Mouse (Mus musculus): ENCODE data around the gene Fam163a. TPM values are rescaled to one million over a fixed set of nuclear protein-coding genes. Genes with fewer than 3 reads are reported as not detected.
A peak's percentile ranks its signal among the peaks of the same experiment; 100 is the strongest.

Fam163a gene
- polyA plus RNA-seq, 1 experiment from 2014 or later, result 5.2 TPM

DNA sequence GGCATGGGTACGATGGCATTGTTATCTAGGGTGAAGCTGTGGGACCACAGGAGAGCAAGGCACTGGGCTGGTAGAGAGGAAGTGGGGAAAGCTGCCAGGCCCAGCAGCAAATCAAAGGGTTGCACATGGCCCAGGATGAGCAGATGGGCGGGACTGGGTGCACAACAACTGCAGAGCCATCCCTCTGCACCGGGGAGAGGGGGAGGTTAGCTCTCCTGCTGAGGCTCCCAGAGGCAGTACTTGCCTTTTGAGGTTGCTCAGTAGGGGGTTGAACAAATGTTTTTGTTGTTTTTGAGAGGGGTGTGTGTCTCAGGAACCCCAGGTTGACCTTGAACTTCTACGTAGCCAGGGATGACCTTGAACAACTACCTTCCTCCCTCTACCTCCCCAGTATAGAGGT is 128.4 kb downstream of the Fam163a start:
- Histone ChIP-seq H3K27ac (replicated peaks) (no peak overlapping the region), H3K9me3 (replicated peaks) (no peaks in the 10 kb centered on the region), H3K27me3 (replicated peaks) (no peaks in the 10 kb centered on the region), H3K9ac (replicated peaks) (no peak overlapping the region), H3K4me2 (no peak overlapping the region), H3K4me3 (replicated peaks) (no peak overlapping the region), H3K36me3 (no peaks in the 10 kb centered on the region), H3K4me1 (no peaks in the 10 kb centered on the region)
- WGBS, result 55% methylated on average over 4 of the region's 4 CpGs
- ATAC-seq (ENCODE audit: low FRiP score), result no peak

DNA sequence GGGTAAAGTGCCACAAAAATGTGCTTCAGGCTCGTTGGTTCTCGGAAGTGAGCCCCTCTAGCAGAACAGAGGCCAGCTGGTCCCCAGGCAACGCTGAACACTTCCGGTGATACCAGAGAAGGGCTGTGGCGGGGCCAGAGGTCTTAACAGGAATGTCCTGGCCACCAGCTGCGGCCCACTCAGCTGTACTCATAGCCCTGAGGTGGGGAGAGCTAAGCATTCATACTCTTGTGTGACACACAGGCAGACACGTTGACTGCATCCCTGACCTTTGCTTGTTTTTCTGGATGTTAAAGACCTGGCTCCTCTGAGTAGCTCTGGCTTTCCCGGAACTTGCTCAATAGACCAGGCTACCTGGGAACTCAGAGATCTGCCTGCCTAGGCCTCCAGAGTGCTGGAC is 130.3 kb downstream of the Fam163a start:
- H3K36me3 ChIP-seq, result no peaks in the 10 kb centered on the region
- WGBS, result 70% methylated on average over 8 of the region's 8 CpGs
- no peak for ATAC-seq (ENCODE audit: low FRiP score)

GRCm38 (mm10) chr1:156073169-156073821 is 131.5 kb downstream of the Fam163a start:
- Histone ChIP-seq H3K4me1 (no peaks in the 10 kb centered on the region), H3K4me2 (no peak overlapping the region), H3K9me3 (replicated peaks) (no peaks in the 10 kb centered on the region), H3K27me3 (replicated peaks) (no peaks in the 10 kb centered on the region), H3K4me3 (replicated peaks) (no peak overlapping the region), H3K9ac (replicated peaks) (no peak overlapping the region), H3K36me3 (no peaks in the 10 kb centered on the region), H3K27ac (replicated peaks) (no peak overlapping the region)
- WGBS, result 70% methylated on average over 15 of the region's 15 CpGs
- no peak for ATAC-seq (ENCODE audit: low FRiP score)

More for the DNA sequence above, 130.3 kb downstream of the Fam163a start:
- Histone ChIP-seq H3K27me3 (replicated peaks) (no peaks in the 10 kb centered on the region), H3K9me3 (replicated peaks) (no peaks in the 10 kb centered on the region), H3K9ac (replicated peaks) (no peak overlapping the region), H3K4me3 (replicated peaks) (no peak overlapping the region), H3K4me2 (no peak overlapping the region), H3K4me1 (no peaks in the 10 kb centered on the region), H3K27ac (replicated peaks) (no peak overlapping the region)

DNA sequence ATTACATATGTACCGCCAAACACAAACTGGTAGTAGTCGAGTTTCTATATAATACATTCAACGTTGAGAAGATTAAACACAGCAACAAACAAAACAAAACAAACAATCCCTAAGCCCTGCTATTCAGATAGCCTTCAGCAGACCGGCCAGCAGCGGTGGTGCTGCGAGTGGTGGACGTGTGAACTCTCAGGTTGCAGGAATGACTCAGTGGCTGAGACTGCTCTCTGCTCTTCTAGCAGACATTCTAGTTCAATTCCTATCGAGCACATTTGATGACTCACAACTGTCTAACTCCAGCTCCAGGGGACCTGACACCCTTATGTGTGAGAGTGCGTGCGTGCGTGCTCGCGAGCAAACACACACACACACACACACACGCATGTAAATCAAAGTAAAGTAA is 134.7 kb downstream of the Fam163a start:
- no peak for ATAC-seq (ENCODE audit: low FRiP score)
- no peaks in the 10 kb centered on the region for H3K27me3 ChIP-seq (replicated peaks)
- H3K4me3 ChIP-seq (replicated peaks), result no peak overlapping the region
- no peaks in the 10 kb centered on the region for H3K4me1 ChIP-seq
- 89% methylated on average over 14 of the region's 14 CpGs for WGBS
- no peaks in the 10 kb centered on the region for H3K9me3 ChIP-seq (replicated peaks)
- no peak overlapping the region for H3K4me2 ChIP-seq
- H3K27ac ChIP-seq (replicated peaks), result no peak overlapping the region
- H3K36me3 ChIP-seq, result peaks cover 9% of the 10 kb centered on the region
- H3K9ac ChIP-seq (replicated peaks), result no peak overlapping the region

DNA sequence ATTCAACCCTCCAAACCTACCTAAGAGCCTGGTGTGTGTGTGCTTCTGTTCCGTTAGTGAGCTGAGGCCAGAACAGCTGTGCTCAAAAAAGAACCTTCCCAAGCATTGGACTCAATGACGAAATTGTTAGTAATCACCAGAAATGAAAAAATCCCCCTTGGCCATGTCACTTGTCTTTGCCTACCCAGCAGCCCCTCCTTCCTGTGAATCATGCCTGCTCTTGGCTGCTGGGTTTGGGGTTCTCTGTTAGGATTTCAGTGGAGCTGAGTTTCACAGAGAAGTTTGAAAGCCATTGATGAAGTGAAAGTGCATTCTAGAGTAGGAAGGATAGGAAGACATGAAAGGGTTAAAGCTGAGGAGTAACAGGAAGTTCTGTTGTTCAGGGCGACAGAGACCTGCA is 138.7 kb downstream of the Fam163a start:
- H3K4me1 ChIP-seq, result no peaks in the 10 kb centered on the region
- H3K27ac ChIP-seq (replicated peaks), result no peak overlapping the region
- no peaks in the 10 kb centered on the region for H3K27me3 ChIP-seq (replicated peaks)
- H3K4me3 ChIP-seq (replicated peaks), result no peak overlapping the region
- peaks cover 34% of the 10 kb centered on the region for H3K36me3 ChIP-seq
- H3K9ac ChIP-seq (replicated peaks), result no peak overlapping the region
- H3K9me3 ChIP-seq (replicated peaks), result no peaks in the 10 kb centered on the region
- WGBS, result 76% methylated on average over 3 of the region's 3 CpGs
- no peak for ATAC-seq (ENCODE audit: low FRiP score)
- no peak overlapping the region for H3K4me2 ChIP-seq

- no peak for ATAC-seq (ENCODE audit: low FRiP score)
- WGBS, result 91% methylated on average over 4 of the region's 4 CpGs
- Histone ChIP-seq H3K4me2 (no peak overlapping the region), H3K36me3 (peaks cover 34% of the 10 kb centered on the region), H3K4me3 (replicated peaks) (no peak overlapping the region), H3K9me3 (replicated peaks) (no peaks in the 10 kb centered on the region), H3K9ac (replicated peaks) (no peak overlapping the region), H3K4me1 (no peaks in the 10 kb centered on the region), H3K27ac (replicated peaks) (no peak overlapping the region), H3K27me3 (replicated peaks) (no peaks in the 10 kb centered on the region)
Measured at GRCm38 (mm10) chr1:156062193-156062592, 142.6 kb downstream of the Fam163a start.

DNA sequence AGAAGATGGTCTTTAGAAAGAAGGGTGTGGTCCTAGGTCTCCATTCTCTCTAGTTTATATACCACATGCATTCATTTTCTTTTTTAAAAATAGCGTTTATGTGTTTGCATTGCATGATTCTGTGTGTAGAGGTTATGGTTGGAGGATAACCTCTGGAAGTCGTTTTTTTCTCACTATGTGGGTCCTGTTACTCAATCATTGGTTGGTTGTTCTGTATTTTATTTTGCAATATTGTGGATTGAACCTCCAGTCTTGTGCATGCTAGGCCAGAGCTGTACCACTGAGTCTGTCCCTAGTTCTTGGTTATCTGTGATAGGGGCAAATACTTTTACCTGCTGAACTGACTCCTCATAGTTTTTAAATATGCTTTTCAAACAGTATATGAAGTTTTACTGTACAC is 146.6 kb downstream of the Fam163a start:
- H3K4me3 ChIP-seq (replicated peaks), result no peak overlapping the region
- ATAC-seq (ENCODE audit: low FRiP score), result no peak
- H3K4me1 ChIP-seq, result no peaks in the 10 kb centered on the region
- H3K36me3 ChIP-seq, result peaks cover 16% of the 10 kb centered on the region
- H3K9me3 ChIP-seq (replicated peaks), result no peaks in the 10 kb centered on the region
- WGBS, result 96% methylated on average over 2 of the region's 2 CpGs
- no peak overlapping the region for H3K4me2 ChIP-seq
- H3K9ac ChIP-seq (replicated peaks), result no peak overlapping the region
- H3K27me3 ChIP-seq (replicated peaks), result no peaks in the 10 kb centered on the region
- H3K27ac ChIP-seq (replicated peaks), result no peak overlapping the region

GRCm38 (mm10) chr1:156046688-156047087 is 158.1 kb downstream of the Fam163a start:
- H3K9me3 ChIP-seq (replicated peaks), result no peaks in the 10 kb centered on the region
- H3K9ac ChIP-seq (replicated peaks), result no peak overlapping the region
- peaks cover 19% of the 10 kb centered on the region for H3K36me3 ChIP-seq
- no peaks in the 10 kb centered on the region for H3K27me3 ChIP-seq (replicated peaks)
- no peak overlapping the region for H3K4me2 ChIP-seq
- H3K4me1 ChIP-seq, result peaks cover 16% of the 10 kb centered on the region
- 73% methylated on average over 3 of the region's 3 CpGs for WGBS
- ATAC-seq (ENCODE audit: low FRiP score), result no peak
- no peak overlapping the region for H3K27ac ChIP-seq (replicated peaks)
- no peak overlapping the region for H3K4me3 ChIP-seq (replicated peaks)

GRCm38 (mm10) chr1:156044211-156044611 is 160.6 kb downstream of the Fam163a start:
- Histone ChIP-seq H3K4me1 (peaks cover 23% of the 10 kb centered on the region), H3K27ac (replicated peaks) (no peak overlapping the region), H3K9me3 (replicated peaks) (no peaks in the 10 kb centered on the region), H3K4me2 (no peak overlapping the region), H3K9ac (replicated peaks) (no peak overlapping the region), H3K27me3 (replicated peaks) (no peaks in the 10 kb centered on the region), H3K4me3 (replicated peaks) (no peak overlapping the region), H3K36me3 (peaks cover 5% of the 10 kb centered on the region)
- 79% methylated on average over 5 of the region's 5 CpGs for WGBS
- no peak for ATAC-seq (ENCODE audit: low FRiP score)

DNA sequence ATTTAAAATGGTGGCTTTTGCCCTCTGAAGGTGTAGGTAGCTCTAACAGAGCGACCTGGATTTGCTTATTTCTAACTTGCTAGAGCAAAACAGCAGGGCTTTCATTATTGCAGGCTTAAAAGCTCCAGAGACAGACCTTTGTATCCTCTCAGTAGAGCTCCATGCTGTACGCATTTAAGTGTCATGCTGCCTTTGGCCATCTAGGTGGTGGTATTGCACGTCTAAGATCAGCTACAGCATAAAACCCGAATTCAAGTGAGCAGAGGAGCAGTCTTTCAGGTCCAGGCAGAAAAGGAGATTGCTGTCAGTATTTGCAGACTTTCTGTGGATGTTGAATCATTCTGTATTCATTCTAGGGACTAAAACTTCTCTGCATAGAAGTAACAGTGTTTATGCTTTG is 161.8 kb downstream of the Fam163a start:
- H3K9me3 ChIP-seq (replicated peaks), result no peaks in the 10 kb centered on the region
- peak overlapping the region; percentile 11; the same call in 1 of the 2 replicates for H3K4me2 ChIP-seq
- ATAC-seq (ENCODE audit: low FRiP score), result peak; percentile 49
- no peak overlapping the region for H3K4me3 ChIP-seq (replicated peaks)
- no peaks in the 10 kb centered on the region for H3K27me3 ChIP-seq (replicated peaks)
- no peak overlapping the region for H3K9ac ChIP-seq (replicated peaks)
- H3K27ac ChIP-seq (replicated peaks), result no peak overlapping the region; the same call in 1 of the 2 replicates
- H3K4me1 ChIP-seq, result peaks cover 23% of the 10 kb centered on the region
- 20% methylated on average over 4 of the region's 4 CpGs for WGBS
- H3K36me3 ChIP-seq, result peaks cover 3% of the 10 kb centered on the region

- WGBS, result 92% methylated on average over 5 of the region's 5 CpGs
- Histone ChIP-seq H3K9me3 (replicated peaks) (no peaks in the 10 kb centered on the region), H3K27me3 (replicated peaks) (no peaks in the 10 kb centered on the region), H3K36me3 (peaks cover 3% of the 10 kb centered on the region), H3K4me3 (replicated peaks) (no peak overlapping the region; the same call in 1 of the 2 replicates), H3K4me2 (peak overlapping the region; percentile 57; the same call in 1 of the 2 replicates), H3K9ac (replicated peaks) (no peak overlapping the region), H3K27ac (replicated peaks) (no peak overlapping the region), H3K4me1 (peaks cover 23% of the 10 kb centered on the region)
- no peak for ATAC-seq (ENCODE audit: low FRiP score)
Measured at GRCm38 (mm10) chr1:156042481-156042880, 162.3 kb downstream of the Fam163a start.

DNA sequence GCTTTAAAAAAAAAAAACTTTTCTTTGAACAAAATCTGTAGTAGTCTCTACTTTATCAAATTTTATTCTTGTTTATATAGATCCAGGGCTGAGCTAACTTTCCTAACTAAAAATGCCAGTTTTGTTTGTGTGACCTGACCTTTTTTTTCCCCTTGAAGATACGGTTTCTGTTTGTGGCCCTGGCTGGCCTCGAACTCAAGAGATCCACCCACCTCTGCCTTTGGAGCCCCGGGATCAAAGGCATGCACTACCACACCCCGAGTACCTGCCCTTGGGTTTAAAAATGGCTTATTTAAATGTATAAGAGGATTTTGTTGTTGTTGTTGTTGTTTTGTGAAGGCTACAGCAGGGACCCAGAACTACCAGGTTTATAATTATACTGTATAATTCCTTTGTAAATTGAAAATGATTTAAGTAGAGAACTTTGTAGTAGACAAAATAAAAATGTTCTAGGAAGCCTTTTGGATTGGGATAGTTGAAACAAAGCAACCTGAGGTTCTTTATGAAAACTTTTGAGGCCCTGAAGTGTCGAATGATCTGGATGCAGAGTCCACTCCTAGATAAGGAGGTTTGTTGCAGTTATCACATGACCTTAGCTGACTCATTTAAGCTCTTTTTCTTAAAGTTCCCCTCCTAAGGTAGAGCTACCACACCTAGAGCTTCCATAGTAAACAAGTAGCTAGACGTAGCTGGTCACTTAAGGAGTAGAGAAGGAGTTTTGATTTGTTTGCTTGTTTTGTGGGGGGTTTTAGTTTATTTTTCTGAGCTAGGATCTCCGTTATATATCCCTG is 163.2 kb downstream of the Fam163a start:
- H3K4me2 ChIP-seq, result peak overlapping the region; percentile 57
- H3K9me3 ChIP-seq (replicated peaks), result no peaks in the 10 kb centered on the region
- H3K27me3 ChIP-seq (replicated peaks), result no peaks in the 10 kb centered on the region
- H3K4me1 ChIP-seq, result peaks cover 27% of the 10 kb centered on the region
- no peak overlapping the region for H3K9ac ChIP-seq (replicated peaks)
- no peak overlapping the region for H3K27ac ChIP-seq (replicated peaks)
- no peak for ATAC-seq (ENCODE audit: low FRiP score)
- peak overlapping the region; percentile 31 for H3K4me3 ChIP-seq (replicated peaks)
- WGBS, result 51% methylated on average over 7 of the region's 7 CpGs
- H3K36me3 ChIP-seq, result peaks cover 3% of the 10 kb centered on the region
